Mouse (Mus musculus): ENCODE results near the gene Ehbp1. TPM values are rescaled to one million over a fixed set of nuclear protein-coding genes. Genes with fewer than 3 reads are reported as not detected.

Ehbp1 gene
- polyA plus RNA-seq, 1 experiment from 2014 or later = 6.3 TPM

- Histone ChIP-seq H3K4me1 (replicated peaks; ENCODE audit: control insufficient read depth, insufficient read depth, low read length) (no peaks in the 10 kb centered on the region), H3K4me3 (ENCODE audit: low read depth, low read length) (no peak overlapping the region), H3K36me3 (ENCODE audit: control insufficient read depth, insufficient read depth, low read length) (0 out of 2 replicates have a peak, but pooled peaks cover 3% of the 10 kb centered on the region), H3K4me2 (no peak overlapping the region), H3K9me3 (ENCODE audit: control insufficient read depth, low read length) (no peaks in the 10 kb centered on the region), H3K27me3 (replicated peaks; ENCODE audit: control insufficient read depth, insufficient read depth, low read length) (no peaks in the 10 kb centered on the region), H3K27ac (ENCODE audit: low read depth, low read length) (no peak overlapping the region), H3K9ac (ENCODE audit: low read depth, low read length) (no peak overlapping the region)
- no peak for ATAC-seq (replicated peaks; ENCODE audit: low FRiP score)
- DNase-seq (ENCODE audit: low spot score) = no peak
Observed at GRCm38 (mm10) chr11:22138466-22138865, 203.6 kb downstream of the Ehbp1 start.

- WGBS = 91% methylated on average over 2 of the region's 2 CpGs
- Histone ChIP-seq H3K36me3 (ENCODE audit: control insufficient read depth, insufficient read depth, low read length) (no peaks in the 10 kb centered on the region), H3K9ac (ENCODE audit: low read depth, low read length) (no peak overlapping the region), H3K4me1 (replicated peaks; ENCODE audit: control insufficient read depth, insufficient read depth, low read length) (no peaks in the 10 kb centered on the region), H3K4me3 (ENCODE audit: low read depth, low read length) (no peak overlapping the region), H3K9me3 (ENCODE audit: control insufficient read depth, low read length) (no peaks in the 10 kb centered on the region), H3K27me3 (replicated peaks; ENCODE audit: control insufficient read depth, insufficient read depth, low read length) (no peaks in the 10 kb centered on the region), H3K27ac (ENCODE audit: low read depth, low read length) (no peak overlapping the region), H3K4me2 (no peak overlapping the region)
- ATAC-seq (replicated peaks; ENCODE audit: low FRiP score) (no peak), DNase-seq (ENCODE audit: low spot score) (no peak)
Observed at GRCm38 (mm10) chr11:22125188-22125587, 216.9 kb downstream of the Ehbp1 start.

- ATAC-seq (replicated peaks; ENCODE audit: low FRiP score) (no peak), DNase-seq (ENCODE audit: low spot score) (no peak)
- Histone ChIP-seq H3K4me2 (no peak overlapping the region), H3K27ac (ENCODE audit: low read depth, low read length) (no peak overlapping the region), H3K9ac (ENCODE audit: low read depth, low read length) (no peak overlapping the region), H3K4me3 (ENCODE audit: low read depth, low read length) (no peak overlapping the region), H3K4me1 (replicated peaks; ENCODE audit: control insufficient read depth, insufficient read depth, low read length) (no peaks in the 10 kb centered on the region), H3K27me3 (replicated peaks; ENCODE audit: control insufficient read depth, insufficient read depth, low read length) (no peaks in the 10 kb centered on the region), H3K9me3 (ENCODE audit: control insufficient read depth, low read length) (no peaks in the 10 kb centered on the region), H3K36me3 (ENCODE audit: control insufficient read depth, insufficient read depth, low read length) (no peaks in the 10 kb centered on the region)
- 84% methylated on average over 3 of the region's 3 CpGs for WGBS
Observed at GRCm38 (mm10) chr11:22118853-22119252, 223.2 kb downstream of the Ehbp1 start.

GRCm38 (mm10) chr11:22112161-22112560, 229.9 kb downstream of the Ehbp1 start:
- Histone ChIP-seq H3K4me1 (replicated peaks; ENCODE audit: control insufficient read depth, insufficient read depth, low read length) (no peaks in the 10 kb centered on the region), H3K27me3 (replicated peaks; ENCODE audit: control insufficient read depth, insufficient read depth, low read length) (no peaks in the 10 kb centered on the region), H3K36me3 (ENCODE audit: control insufficient read depth, insufficient read depth, low read length) (no peaks in the 10 kb centered on the region), H3K27ac (ENCODE audit: low read depth, low read length) (no peak overlapping the region), H3K4me2 (no peak overlapping the region), H3K9me3 (ENCODE audit: control insufficient read depth, low read length) (no peaks in the 10 kb centered on the region), H3K9ac (ENCODE audit: low read depth, low read length) (no peak overlapping the region), H3K4me3 (ENCODE audit: low read depth, low read length) (no peak overlapping the region)
- 94% methylated on average over 3 of the region's 3 CpGs for WGBS
- DNase-seq (ENCODE audit: low spot score) (no peak), ATAC-seq (replicated peaks; ENCODE audit: low FRiP score) (no peak)

GRCm38 (mm10) chr11:22089346-22089745, 252.7 kb downstream of the Ehbp1 start:
- H3K4me2 ChIP-seq = no peak overlapping the region
- no peaks in the 10 kb centered on the region for H3K27me3 ChIP-seq (replicated peaks; ENCODE audit: control insufficient read depth, insufficient read depth, low read length)
- no peak overlapping the region for H3K9ac ChIP-seq (ENCODE audit: low read depth, low read length)
- ATAC-seq (replicated peaks; ENCODE audit: low FRiP score) (no peak), DNase-seq (ENCODE audit: low spot score) (no peak)
- no peaks in the 10 kb centered on the region for H3K9me3 ChIP-seq (ENCODE audit: control insufficient read depth, low read length)
- no peak overlapping the region for H3K27ac ChIP-seq (ENCODE audit: low read depth, low read length)
- 89% methylated on average over 8 of the region's 8 CpGs for WGBS
- H3K4me3 ChIP-seq (ENCODE audit: low read depth, low read length) = no peak overlapping the region
- H3K4me1 ChIP-seq (replicated peaks; ENCODE audit: control insufficient read depth, insufficient read depth, low read length) = no peaks in the 10 kb centered on the region
- no peaks in the 10 kb centered on the region for H3K36me3 ChIP-seq (ENCODE audit: control insufficient read depth, insufficient read depth, low read length)

GRCm38 (mm10) chr11:22063352-22063751, 278.7 kb downstream of the Ehbp1 start:
- Histone ChIP-seq H3K9me3 (ENCODE audit: control insufficient read depth, low read length) (no peaks in the 10 kb centered on the region), H3K9ac (ENCODE audit: low read depth, low read length) (no peak overlapping the region), H3K4me2 (no peak overlapping the region), H3K4me1 (replicated peaks; ENCODE audit: control insufficient read depth, insufficient read depth, low read length) (no peaks in the 10 kb centered on the region), H3K4me3 (ENCODE audit: low read depth, low read length) (no peak overlapping the region), H3K27me3 (replicated peaks; ENCODE audit: control insufficient read depth, insufficient read depth, low read length) (no peaks in the 10 kb centered on the region), H3K36me3 (ENCODE audit: control insufficient read depth, insufficient read depth, low read length) (no peaks in the 10 kb centered on the region), H3K27ac (ENCODE audit: low read depth, low read length) (no peak overlapping the region)
- ATAC-seq (replicated peaks; ENCODE audit: low FRiP score) = no peak
- WGBS = 59% methylated on average over 2 of the region's 2 CpGs
- no peak for DNase-seq (ENCODE audit: low spot score)

- H3K4me1 ChIP-seq (replicated peaks; ENCODE audit: control insufficient read depth, insufficient read depth, low read length) = no peaks in the 10 kb centered on the region
- no peak overlapping the region for H3K27ac ChIP-seq (ENCODE audit: low read depth, low read length)
- no peak overlapping the region for H3K9ac ChIP-seq (ENCODE audit: low read depth, low read length)
- H3K36me3 ChIP-seq (ENCODE audit: control insufficient read depth, insufficient read depth, low read length) = no peaks in the 10 kb centered on the region
- no peak overlapping the region for H3K4me2 ChIP-seq
- no peaks in the 10 kb centered on the region for H3K9me3 ChIP-seq (ENCODE audit: control insufficient read depth, low read length)
- WGBS = 83% methylated on average over 4 of the region's 4 CpGs
- no peak overlapping the region for H3K4me3 ChIP-seq (ENCODE audit: low read depth, low read length)
- ATAC-seq (replicated peaks; ENCODE audit: low FRiP score) (no peak), DNase-seq (ENCODE audit: low spot score) (no peak)
- H3K27me3 ChIP-seq (replicated peaks; ENCODE audit: control insufficient read depth, insufficient read depth, low read length) = no peaks in the 10 kb centered on the region
Observed at GRCm38 (mm10) chr11:22061660-22062059, 280.4 kb downstream of the Ehbp1 start.

GRCm38 (mm10) chr11:22057538-22057937, 284.6 kb downstream of the Ehbp1 start:
- Histone ChIP-seq H3K4me1 (replicated peaks; ENCODE audit: control insufficient read depth, insufficient read depth, low read length) (no peaks in the 10 kb centered on the region), H3K27ac (ENCODE audit: low read depth, low read length) (no peak overlapping the region), H3K36me3 (ENCODE audit: control insufficient read depth, insufficient read depth, low read length) (no peaks in the 10 kb centered on the region), H3K9me3 (ENCODE audit: control insufficient read depth, low read length) (no peaks in the 10 kb centered on the region), H3K4me2 (no peak overlapping the region), H3K27me3 (replicated peaks; ENCODE audit: control insufficient read depth, insufficient read depth, low read length) (no peaks in the 10 kb centered on the region), H3K4me3 (ENCODE audit: low read depth, low read length) (no peak overlapping the region), H3K9ac (ENCODE audit: low read depth, low read length) (no peak overlapping the region)
- ATAC-seq (replicated peaks; ENCODE audit: low FRiP score) (no peak), DNase-seq (ENCODE audit: low spot score) (no peak)
- 96% methylated on average over 5 of the region's 5 CpGs for WGBS

- DNase-seq (ENCODE audit: low spot score) = no peak
- Histone ChIP-seq H3K4me2 (no peak overlapping the region), H3K27ac (ENCODE audit: low read depth, low read length) (no peak overlapping the region), H3K9me3 (ENCODE audit: control insufficient read depth, low read length) (no peaks in the 10 kb centered on the region), H3K9ac (ENCODE audit: low read depth, low read length) (no peak overlapping the region), H3K36me3 (ENCODE audit: control insufficient read depth, insufficient read depth, low read length) (no peaks in the 10 kb centered on the region), H3K4me1 (replicated peaks; ENCODE audit: control insufficient read depth, insufficient read depth, low read length) (no peaks in the 10 kb centered on the region), H3K27me3 (replicated peaks; ENCODE audit: control insufficient read depth, insufficient read depth, low read length) (no peaks in the 10 kb centered on the region), H3K4me3 (ENCODE audit: low read depth, low read length) (no peak overlapping the region)
- 88% methylated on average over 6 of the region's 6 CpGs for WGBS
- no peak for ATAC-seq (replicated peaks; ENCODE audit: low FRiP score)
Observed at GRCm38 (mm10) chr11:22055908-22056307, 286.2 kb downstream of the Ehbp1 start.

Measured in liver, embryonic 11.5 days (tissue).